Mouse (Mus musculus) embryonic fibroblast, embryonic 13.5 days (primary cell): ENCODE measurements around the gene Abcc10.

Experiments
- CTCF ChIP-seq: IDR thresholded peaks from 2 replicates; pipeline ENCODE4 v1.5.1; 2011; ENCODE audit warnings: mild to moderate bottlenecking, control low read depth, low read length, moderate library complexity, borderline replicate concordance; ENCODE audit not compliant: insufficient read depth
- POLR2A ChIP-seq: IDR thresholded peaks from 2 replicates; pipeline ENCODE4 v1.6.1; 2011; ENCODE audit warnings: low read depth, mild to moderate bottlenecking, control low read depth, low read length, moderate library complexity

DNA sequence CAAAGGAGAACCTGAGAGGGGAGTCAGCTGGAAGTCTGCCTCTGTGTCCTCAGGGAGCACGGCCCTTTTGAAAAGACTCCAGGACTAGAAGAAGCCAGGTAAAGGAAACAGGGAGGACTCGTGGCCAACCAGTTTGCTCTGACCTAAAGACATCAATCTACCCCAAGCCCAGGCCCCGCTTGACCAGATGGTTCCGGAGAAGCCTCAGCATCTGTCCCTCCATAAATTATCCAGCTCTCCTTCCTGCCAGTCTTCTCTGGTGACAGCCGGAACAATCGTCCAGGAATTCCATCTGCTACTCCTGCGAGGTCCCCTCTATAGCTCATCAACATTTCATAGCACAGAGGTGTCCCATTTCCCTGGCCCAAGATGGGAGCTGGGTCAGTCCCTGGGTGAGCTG, 43.5 kb downstream of the Abcc10 start:
- TF ChIP-seq POLR2A (no peak), CTCF (no peak)
